Mouse (Mus musculus): ENCODE results near the gene 4930523C07Rik.

The 4930523C07Rik gene

DNA sequence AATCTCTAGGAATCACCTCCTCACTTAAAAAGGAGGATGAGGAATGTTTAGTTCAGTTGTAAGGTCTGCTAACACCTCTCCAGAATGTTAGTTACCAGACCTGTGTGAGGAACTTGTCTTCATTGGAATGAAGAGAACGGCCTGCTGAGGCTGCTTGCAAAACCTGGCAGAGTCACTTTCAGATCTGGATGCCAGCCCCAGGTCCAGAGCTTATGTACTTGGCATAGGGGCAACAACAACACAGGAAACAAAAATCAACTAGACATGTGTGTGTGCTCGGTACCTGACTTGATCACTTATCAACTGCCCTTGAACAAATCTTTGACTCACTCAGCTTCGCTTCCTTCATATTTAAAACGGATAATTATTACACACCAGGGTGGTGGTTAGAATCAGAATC lies 2.6 kb downstream of the 4930523C07Rik start:
- DNase-seq, result peak; percentile 61 to 68

GRCm38 (mm10) chr1:160047481-160047931 lies 3.3 kb downstream of the 4930523C07Rik start:
- DNase-seq, result no peak

GRCm38 (mm10) chr1:160049131-160049880 lies 5.1 kb downstream of the 4930523C07Rik start:
- DNase-seq, result no peak

GRCm38 (mm10) chr1:160050898-160051297 lies 6.7 kb downstream of the 4930523C07Rik start:
- no peak for DNase-seq

GRCm38 (mm10) chr1:160052556-160053315 lies 8.6 kb downstream of the 4930523C07Rik start:
- no peak for DNase-seq

DNA sequence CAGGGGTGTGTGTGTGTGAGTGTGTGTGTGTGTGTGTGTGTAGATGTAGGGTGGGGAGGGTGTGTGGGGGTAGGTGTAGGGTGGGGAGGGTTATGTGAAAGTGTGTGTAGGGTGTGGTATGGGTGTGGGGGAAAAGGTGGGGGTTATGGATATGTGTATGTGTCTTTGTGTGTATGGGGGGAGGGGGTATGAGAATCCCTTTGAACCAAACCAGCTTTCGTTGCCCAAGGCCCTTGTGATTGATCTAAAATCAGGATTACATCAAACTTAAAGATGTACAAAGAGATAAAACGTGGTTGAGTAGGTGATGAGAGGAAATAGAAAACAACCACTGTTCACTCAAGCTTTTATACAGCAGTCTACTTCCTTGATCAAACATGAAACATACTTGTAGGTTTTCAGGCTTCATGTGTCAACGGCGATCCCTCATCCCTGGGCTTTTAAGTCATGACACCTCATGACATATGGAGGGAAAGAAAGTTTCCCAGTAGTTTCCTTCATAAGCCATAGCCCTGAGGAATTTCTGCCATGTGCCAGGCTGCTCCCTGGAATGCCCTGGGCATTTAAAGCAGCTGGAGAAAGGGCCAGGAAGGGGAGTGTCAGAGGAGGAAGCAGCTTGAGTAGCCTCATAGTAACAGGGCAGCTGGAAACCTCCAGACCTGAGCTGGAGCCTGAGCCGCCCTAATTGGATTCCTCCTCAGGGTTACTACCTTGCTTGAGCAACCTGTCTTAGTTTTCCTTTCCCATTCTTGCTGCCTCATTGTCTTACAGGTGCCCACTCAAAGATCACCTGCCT lies 9.5 kb downstream of the 4930523C07Rik start:
- DNase-seq, result no peak

- no peak for DNase-seq
These were observed 10.3 kb downstream of the 4930523C07Rik start for GRCm38 (mm10) chr1:160054366-160055078.

GRCm38 (mm10) chr1:160057657-160058056 lies 13.5 kb downstream of the 4930523C07Rik start:
- DNase-seq, result no peak

DNA sequence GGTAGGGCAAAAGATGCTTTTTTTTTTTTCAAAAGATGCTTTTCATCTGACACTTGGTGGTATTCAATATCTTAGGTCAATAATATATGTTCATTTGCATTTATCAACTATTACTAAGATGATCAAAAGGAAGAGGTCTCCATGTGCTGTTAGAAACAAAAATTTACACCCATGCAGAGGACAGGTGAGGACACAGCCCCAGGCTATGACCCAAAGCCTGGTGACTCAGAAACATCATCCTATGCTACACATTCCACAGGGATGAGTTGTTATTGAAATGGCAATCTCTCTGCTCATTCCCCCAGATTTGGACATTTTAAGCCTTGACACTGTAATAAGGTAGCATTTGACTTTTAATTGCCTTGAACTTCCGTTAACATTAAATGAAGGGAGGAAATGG lies 15.7 kb downstream of the 4930523C07Rik start:
- no peak for DNase-seq

- no peak for DNase-seq
These were observed 16.4 kb downstream of the 4930523C07Rik start for GRCm38 (mm10) chr1:160060542-160060941.

DNA sequence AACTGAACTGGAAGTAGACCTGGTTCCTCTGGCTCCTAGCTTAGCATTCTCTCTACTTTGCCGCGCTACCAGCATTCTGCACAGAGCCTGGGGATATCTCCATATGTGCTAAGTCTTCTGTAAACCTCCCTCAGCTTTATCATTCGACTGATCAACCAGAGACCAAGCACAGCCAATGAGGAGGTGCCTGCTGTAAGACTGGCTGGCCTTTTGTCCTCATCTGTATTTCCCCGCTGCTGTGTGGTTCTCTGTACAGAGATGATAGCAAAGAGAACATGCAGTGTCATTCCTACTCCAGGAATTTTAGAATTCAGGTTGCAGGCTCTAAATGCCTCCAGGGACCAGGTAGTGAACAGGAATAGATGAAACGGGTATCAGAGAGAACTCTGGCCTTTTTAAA lies 17.1 kb downstream of the 4930523C07Rik start:
- DNase-seq, result no peak

DNA sequence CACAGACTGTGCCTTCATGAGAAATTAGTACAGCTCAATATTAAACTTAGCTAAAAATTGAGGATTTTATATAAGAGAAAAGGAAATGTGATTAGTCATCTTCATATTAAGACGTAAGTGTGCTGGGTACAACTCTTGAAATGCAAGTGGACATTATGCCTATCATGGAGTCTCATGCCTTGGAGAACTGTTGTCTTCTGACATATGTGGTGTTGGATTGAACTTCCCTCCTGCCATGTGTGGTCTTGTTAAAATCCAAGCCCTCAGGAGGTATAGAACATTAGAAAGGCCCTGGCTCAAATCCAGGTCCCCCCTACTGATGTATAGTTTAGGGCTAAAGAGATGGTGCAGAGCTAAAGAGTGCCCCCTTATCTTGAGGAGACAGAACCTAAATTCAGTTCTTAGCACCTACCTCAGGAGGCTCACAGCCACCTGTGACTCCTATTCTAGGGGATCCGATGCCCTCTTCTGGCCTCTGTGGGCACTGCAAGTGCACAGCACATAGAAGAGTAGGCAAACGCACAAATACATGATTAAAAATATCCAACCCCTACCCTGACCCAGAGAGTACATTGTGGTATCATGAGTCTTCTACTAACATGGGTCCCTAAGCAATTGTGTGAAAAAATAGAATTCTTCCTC lies 17.7 kb downstream of the 4930523C07Rik start:
- peak in 1 of 2 experiments; percentile 42 for DNase-seq

- no peak for DNase-seq
These were observed 20.5 kb downstream of the 4930523C07Rik start for GRCm38 (mm10) chr1:160064547-160065144.

DNA sequence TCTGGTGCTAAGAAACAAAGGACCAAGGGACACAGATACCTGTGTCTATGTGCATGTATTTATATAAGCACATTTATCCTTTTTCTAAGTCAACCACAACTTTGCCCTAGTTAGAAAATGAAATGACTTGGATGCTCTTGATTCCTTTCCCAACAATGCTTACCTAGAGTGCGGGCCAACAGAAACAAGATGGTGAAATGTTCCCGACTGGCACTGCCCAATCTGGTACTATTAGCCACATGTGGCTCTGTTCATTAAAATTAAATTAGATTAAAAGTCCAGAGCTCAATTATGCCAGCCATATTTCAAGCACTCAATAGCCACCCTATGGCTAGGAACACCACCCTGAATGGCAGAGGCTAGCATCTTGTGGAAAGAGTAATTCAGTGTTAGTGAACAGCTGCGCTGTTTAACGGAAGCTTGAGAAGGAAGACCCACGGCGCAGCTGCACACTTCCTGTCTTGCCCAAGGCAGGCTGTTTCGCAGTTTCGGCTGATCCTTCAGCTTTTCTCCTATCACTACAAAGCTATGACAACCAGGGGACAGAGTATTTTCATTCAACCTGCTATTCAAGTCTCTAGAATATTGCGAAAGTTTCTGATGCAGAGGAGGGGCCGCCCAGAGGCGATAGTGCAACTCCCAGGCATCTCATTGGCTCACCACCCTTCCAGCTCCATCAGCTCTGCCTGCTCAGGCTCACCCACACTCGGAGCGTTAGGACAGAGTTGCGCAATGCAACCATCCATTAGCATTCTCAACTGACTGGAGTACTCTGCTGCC lies 34.9 kb downstream of the 4930523C07Rik start:
- DNase-seq, result no peak

GRCm38 (mm10) chr1:160080800-160081436 lies 36.7 kb downstream of the 4930523C07Rik start:
- peak; percentile 81 to 89 for DNase-seq

- no peak for DNase-seq
These were observed 38.5 kb downstream of the 4930523C07Rik start for GRCm38 (mm10) chr1:160082647-160083046.

DNA sequence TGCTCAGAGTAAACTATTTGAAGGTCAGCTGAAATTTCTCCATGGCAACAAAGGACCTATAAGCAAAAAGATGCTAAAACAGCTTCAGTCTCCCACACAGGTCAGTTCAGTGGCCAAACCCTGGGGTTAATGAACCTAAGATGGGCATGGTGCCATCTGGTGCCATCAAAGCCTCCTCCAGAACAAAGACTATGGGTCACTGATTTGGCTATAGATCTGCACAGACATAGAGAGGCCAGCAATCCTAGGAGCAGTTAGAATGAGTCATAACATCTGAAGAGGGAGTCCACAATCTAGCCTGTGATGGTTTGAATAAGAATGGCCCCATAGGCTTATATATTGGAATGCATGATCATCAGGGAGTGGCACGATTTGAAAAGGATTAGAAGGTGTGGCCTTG lies 40.1 kb downstream of the 4930523C07Rik start:
- DNase-seq, result no peak

- no peak for DNase-seq
These were observed 42.5 kb downstream of the 4930523C07Rik start for GRCm38 (mm10) chr1:160086651-160087050.

GRCm38 (mm10) chr1:160099659-160100302 lies 55.6 kb downstream of the 4930523C07Rik start:
- DNase-seq, result no peak

DNA sequence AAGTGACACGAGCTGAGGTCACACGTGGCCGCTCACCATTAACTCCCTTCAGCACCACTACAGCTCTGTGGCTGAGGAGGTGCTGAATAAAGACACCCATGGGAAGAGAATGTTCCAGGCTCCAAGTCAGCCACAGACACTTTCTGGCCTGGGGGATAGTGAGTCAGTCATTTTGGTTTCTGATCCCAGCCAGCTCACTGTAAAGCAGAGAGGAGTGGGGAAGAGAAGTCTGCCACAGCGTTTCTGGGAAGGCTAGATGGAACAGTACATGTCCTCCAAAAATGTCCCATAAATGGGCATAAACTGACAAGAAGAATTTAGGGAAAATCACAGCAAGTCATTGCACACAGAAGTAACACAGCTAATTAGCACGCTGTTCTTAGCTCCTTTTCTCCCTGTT lies 56.8 kb downstream of the 4930523C07Rik start:
- DNase-seq, result no peak

All from cerebellum, postnatal 25 days (tissue).